9 mouse cellular contexts compared by ENCODE assay signal in the genomic region with DNA sequence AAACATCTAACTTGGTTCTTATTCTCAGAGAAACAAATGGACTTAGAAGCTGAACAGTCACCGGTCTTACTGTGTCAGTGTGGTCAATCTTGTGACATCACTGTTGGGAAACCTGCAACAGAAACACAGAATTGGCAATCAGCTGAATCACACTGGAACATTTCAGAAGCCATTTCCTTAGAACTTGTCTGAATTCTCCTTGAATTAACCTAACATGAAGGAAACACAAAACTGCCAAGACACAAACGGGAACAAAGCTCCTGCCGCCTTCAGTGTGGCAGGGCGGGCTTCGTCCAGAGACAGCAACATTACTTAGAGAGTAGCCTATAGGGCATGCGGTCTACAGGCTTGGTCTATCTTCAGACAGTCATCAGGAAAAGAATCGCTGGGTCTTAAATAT.
DNase-seq lines count a peak whose midpoint lies in the region; ATAC-seq and TF ChIP-seq lines count a peak whose summit lies in the region.
"Had no signal": no experiment of that assay in that cellular context is flagged by ENCODE, and none has a peak within 500 bp of the region (broad histone marks: within the 10 kb centered on the region; RNA-seq: fewer than 3 reads in every experiment).

No protein-coding gene starts in this region.

- H3K9ac ChIP-seq in lung, postnatal 0 days (replicated peaks; ENCODE audit: low read depth): no peak overlapping the region
- peak overlapping the region; percentile 20; the same call in 1 of the 2 replicates for H3K9ac ChIP-seq in liver, embryonic 11.5 days (ENCODE audit: low read depth, low read length)

- no peaks in the 10 kb centered on the region for H3K36me3 ChIP-seq in lung, postnatal 0 days (ENCODE audit: insufficient read depth, low read length)
- no peaks in the 10 kb centered on the region for H3K36me3 ChIP-seq in liver, embryonic 11.5 days (ENCODE audit: control insufficient read depth, insufficient read depth, low read length)

- no peaks in the 10 kb centered on the region for H3K27me3 ChIP-seq in lung, postnatal 0 days (replicated peaks; ENCODE audit: insufficient read depth, low read length)
- no peaks in the 10 kb centered on the region for H3K27me3 ChIP-seq in liver, embryonic 11.5 days (replicated peaks; ENCODE audit: control insufficient read depth, insufficient read depth, low read length)
- H3K27me3 ChIP-seq in cerebellum, adult 2 months (ENCODE audit: control insufficient read depth, insufficient read depth, low read length): no peaks in the 10 kb centered on the region

- peak; percentile 61 for TF ChIP-seq EP300 in lung, postnatal 0 days (IDR thresholded peaks at IDR 0.05)

- no peak overlapping the region for H3K4me3 ChIP-seq in lung, postnatal 0 days (ENCODE audit: low read depth, low read length)
- no peak overlapping the region for H3K4me3 ChIP-seq in liver, embryonic 11.5 days (ENCODE audit: low read depth, low read length)
- no peak overlapping the region for H3K4me3 ChIP-seq in cerebellum, adult 2 months (replicated peaks; ENCODE audit: insufficient read depth, low read depth, low read length)

- no peak overlapping the region for H3K4me2 ChIP-seq in lung, postnatal 0 days (replicated peaks; ENCODE audit: low read depth, low read length)
- H3K4me2 ChIP-seq in liver, embryonic 11.5 days: peak overlapping the region; percentile 46

- DNase-seq in adrenal gland, postnatal 36 days: peak; percentile 12 to 42
- DNase-seq in adrenal gland, postnatal 4 days (ENCODE audit: low spot score in 2 of 2): no peak
- peak; percentile 63 for DNase-seq in lung, postnatal 0 days (ENCODE audit: low spot score)
- no peak for DNase-seq in lung, postnatal 4 days
- no peak for DNase-seq in liver, embryonic 11.5 days (ENCODE audit: low spot score)
- no peak for DNase-seq in cerebellum, adult 2 months
- DNase-seq in layer of hippocampus, postnatal 14 days (ENCODE audit: low spot score in 2 of 2): no peak

- H3K27ac ChIP-seq in lung, postnatal 0 days (ENCODE audit: low read length): peak overlapping the region; percentile 57
- H3K27ac ChIP-seq in liver, embryonic 11.5 days (ENCODE audit: low read depth, low read length): no peak overlapping the region
- no peak overlapping the region for H3K27ac ChIP-seq in cerebellum, adult 2 months (ENCODE audit: insufficient read depth, low read length)

- ATAC-seq in lung, postnatal 0 days: peak; percentile 40
- ATAC-seq in liver, embryonic 11.5 days (replicated peaks; ENCODE audit: low FRiP score): no peak
- peak; percentile 71 for ATAC-seq in monocyte, adult 5-6 weeks (replicated peaks; ENCODE audit: insufficient number of reproducible peaks, low FRiP score, low TSS enrichment, poor library complexity, severe bottlenecking)
- ATAC-seq: activated CD4-positive, CD25-positive, alpha-beta regulatory T cell, adult 4 months had no signal

- no peak for TF ChIP-seq CTCF in lung, postnatal 0 days (IDR thresholded peaks at IDR 0.05)
- no peak for TF ChIP-seq CTCF in cerebellum, adult 2 months (IDR thresholded peaks at IDR 0.05; ENCODE audit: borderline replicate concordance, insufficient read depth, low read depth, low read length)

- no peaks in the 10 kb centered on the region; the same call in 1 of the 2 replicates for H3K4me1 ChIP-seq in lung, postnatal 0 days (ENCODE audit: insufficient read depth, low read depth, low read length)
- peaks cover 17% of the 10 kb centered on the region for H3K4me1 ChIP-seq in liver, embryonic 11.5 days (replicated peaks; ENCODE audit: control insufficient read depth, insufficient read depth, low read length)
- H3K4me1 ChIP-seq in cerebellum, adult 2 months (ENCODE audit: control insufficient read depth, insufficient read depth, low read length): peaks cover 7% of the 10 kb centered on the region

- no peaks in the 10 kb centered on the region for H3K9me3 ChIP-seq in lung, postnatal 0 days (ENCODE audit: low read length)
- no peaks in the 10 kb centered on the region for H3K9me3 ChIP-seq in liver, embryonic 11.5 days (ENCODE audit: control insufficient read depth, low read length)

- 60% methylated on average over 7 of the region's 7 CpGs for WGBS in lung, postnatal 0 days
- WGBS in liver, embryonic 11.5 days: 41% methylated on average over 7 of the region's 7 CpGs
- WGBS in cerebellum, adult 2 months: 75% methylated on average over 7 of the region's 7 CpGs

- no peak for TF ChIP-seq POLR2A in cerebellum, adult 2 months (IDR thresholded peaks at IDR 0.05; ENCODE audit: borderline replicate concordance, insufficient read depth, low read length)

Comparison
In these comparisons a context has a peak if more than half of its experiments do, and no peak if none do; other contexts are left out.
1. DNase-seq: peak in adrenal gland, postnatal 36 days (2 of 2) and lung, postnatal 0 days (single experiment); none in adrenal gland, postnatal 4 days (0 of 2), lung, postnatal 4 days (0 of 2), liver, embryonic 11.5 days (single experiment), cerebellum, adult 2 months (0 of 2) and layer of hippocampus, postnatal 14 days (0 of 2).